Mouse (Mus musculus): ENCODE data around the gene Gm20388. TPM values are rescaled to one million over a fixed set of nuclear protein-coding genes. Genes with fewer than 3 reads are reported as not detected.

Gm20388 gene
- total RNA-seq, 2 experiments from 2014 or later: 11.4 to 18.1 TPM

GRCm38 (mm10) chr8:120996905-120997581, 1086.4 kb downstream of the Gm20388 start:
- ATAC-seq (replicated peaks; ENCODE audit: low FRiP score, low TSS enrichment, poor library complexity, severe bottlenecking): no peak

- no peak for ATAC-seq (replicated peaks; ENCODE audit: low FRiP score, low TSS enrichment, poor library complexity, severe bottlenecking)
Measured at GRCm38 (mm10) chr8:120997926-120998325, 1087.3 kb downstream of the Gm20388 start.

- no peak for ATAC-seq (replicated peaks; ENCODE audit: low FRiP score, low TSS enrichment, poor library complexity, severe bottlenecking)
Measured at GRCm38 (mm10) chr8:120998966-120999365, 1088.3 kb downstream of the Gm20388 start.

GRCm38 (mm10) chr8:121001951-121002350, 1091.3 kb downstream of the Gm20388 start:
- ATAC-seq (replicated peaks; ENCODE audit: low FRiP score, low TSS enrichment, poor library complexity, severe bottlenecking): no peak

- ATAC-seq (replicated peaks; ENCODE audit: low FRiP score, low TSS enrichment, poor library complexity, severe bottlenecking): no peak
Measured at GRCm38 (mm10) chr8:121002871-121003539, 1092.4 kb downstream of the Gm20388 start.

GRCm38 (mm10) chr8:121003639-121004038, 1093.0 kb downstream of the Gm20388 start:
- no peak for ATAC-seq (replicated peaks; ENCODE audit: low FRiP score, low TSS enrichment, poor library complexity, severe bottlenecking)

GRCm38 (mm10) chr8:121013318-121013717, 1102.7 kb downstream of the Gm20388 start:
- ATAC-seq (replicated peaks; ENCODE audit: low FRiP score, low TSS enrichment, poor library complexity, severe bottlenecking): no peak

GRCm38 (mm10) chr8:121016621-121017020, 1106.0 kb downstream of the Gm20388 start:
- ATAC-seq (replicated peaks; ENCODE audit: low FRiP score, low TSS enrichment, poor library complexity, severe bottlenecking): no peak

GRCm38 (mm10) chr8:121018236-121018635, 1107.6 kb downstream of the Gm20388 start:
- ATAC-seq (replicated peaks; ENCODE audit: low FRiP score, low TSS enrichment, poor library complexity, severe bottlenecking): no peak

- ATAC-seq (replicated peaks; ENCODE audit: low FRiP score, low TSS enrichment, poor library complexity, severe bottlenecking): no peak
Measured at GRCm38 (mm10) chr8:121021488-121021887, 1110.8 kb downstream of the Gm20388 start.

- no peak for ATAC-seq (replicated peaks; ENCODE audit: low FRiP score, low TSS enrichment, poor library complexity, severe bottlenecking)
Measured at GRCm38 (mm10) chr8:121023003-121023402, 1112.4 kb downstream of the Gm20388 start.

GRCm38 (mm10) chr8:121023736-121024135, 1113.1 kb downstream of the Gm20388 start:
- ATAC-seq (replicated peaks; ENCODE audit: low FRiP score, low TSS enrichment, poor library complexity, severe bottlenecking): no peak

GRCm38 (mm10) chr8:121025486-121025885, 1114.8 kb downstream of the Gm20388 start:
- ATAC-seq (replicated peaks; ENCODE audit: low FRiP score, low TSS enrichment, poor library complexity, severe bottlenecking): no peak

GRCm38 (mm10) chr8:121027787-121028186, 1117.1 kb downstream of the Gm20388 start:
- ATAC-seq (replicated peaks; ENCODE audit: low FRiP score, low TSS enrichment, poor library complexity, severe bottlenecking): no peak

- ATAC-seq (replicated peaks; ENCODE audit: low FRiP score, low TSS enrichment, poor library complexity, severe bottlenecking): no peak
Measured at GRCm38 (mm10) chr8:121029076-121029475, 1118.4 kb downstream of the Gm20388 start.

- ATAC-seq (replicated peaks; ENCODE audit: low FRiP score, low TSS enrichment, poor library complexity, severe bottlenecking): no peak
Measured at GRCm38 (mm10) chr8:121030496-121031040, 1119.9 kb downstream of the Gm20388 start.

- ATAC-seq (replicated peaks; ENCODE audit: low FRiP score, low TSS enrichment, poor library complexity, severe bottlenecking): no peak
Measured at GRCm38 (mm10) chr8:121033299-121034013, 1122.8 kb downstream of the Gm20388 start.

GRCm38 (mm10) chr8:121035611-121036010, 1125.0 kb downstream of the Gm20388 start:
- no peak for ATAC-seq (replicated peaks; ENCODE audit: low FRiP score, low TSS enrichment, poor library complexity, severe bottlenecking)

- no peak for ATAC-seq (replicated peaks; ENCODE audit: low FRiP score, low TSS enrichment, poor library complexity, severe bottlenecking)
Measured at GRCm38 (mm10) chr8:121043719-121044440, 1133.2 kb downstream of the Gm20388 start.

GRCm38 (mm10) chr8:121047441-121047840, 1136.8 kb downstream of the Gm20388 start:
- no peak for ATAC-seq (replicated peaks; ENCODE audit: low FRiP score, low TSS enrichment, poor library complexity, severe bottlenecking)

Measured in megakaryocyte-erythroid progenitor cell, adult 5-6 weeks (primary cell).